Comparison of ENCODE assay signal across 8 mouse cellular contexts in the genomic region with DNA sequence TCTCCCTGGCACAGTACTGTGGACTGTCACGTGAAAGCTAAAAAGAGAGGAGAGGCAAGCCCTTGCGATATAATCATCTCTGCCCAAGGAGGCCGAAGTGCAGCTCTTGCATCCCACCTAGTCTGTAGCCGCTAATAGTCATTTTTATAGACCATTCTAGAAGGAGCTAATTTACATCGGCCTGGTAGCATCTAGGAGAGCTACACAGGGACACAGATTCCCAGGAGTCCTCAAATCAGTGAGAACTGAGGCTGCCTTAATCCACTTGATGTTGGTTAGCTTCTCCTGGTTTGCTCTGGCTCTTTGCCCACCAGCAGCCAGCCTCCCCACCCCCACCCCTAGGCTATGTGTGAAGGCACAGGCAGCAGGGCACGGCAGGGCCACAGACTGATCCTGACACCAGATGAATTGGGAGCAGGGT.
DNase-seq lines count a peak whose midpoint lies in the region; ATAC-seq lines count a peak whose summit lies in the region.
"Had no signal": no experiment of that assay in that cellular context is flagged by ENCODE, and none has a peak within 500 bp of the region (broad histone marks: within the 10 kb centered on the region; RNA-seq: fewer than 3 reads in every experiment).

No protein-coding gene starts in this region.

- H3K36me3 ChIP-seq in heart, embryonic 15.5 days = no peaks in the 10 kb centered on the region
- H3K36me3 ChIP-seq in forebrain, embryonic 12.5 days (replicated peaks) = no peaks in the 10 kb centered on the region
- no peaks in the 10 kb centered on the region for H3K36me3 ChIP-seq in midbrain, embryonic 11.5 days (ENCODE audit: control insufficient read depth, insufficient read depth, low read length)

- intact Hi-C loops in heart, postnatal 14 days (cut with DNase I) = no loop called here

- no peaks in the 10 kb centered on the region for H3K9me3 ChIP-seq in heart, embryonic 15.5 days (replicated peaks)
- peaks cover 7% of the 10 kb centered on the region; the same call in 1 of the 2 replicates for H3K9me3 ChIP-seq in forebrain, embryonic 12.5 days
- no peaks in the 10 kb centered on the region; the same call in 1 of the 2 replicates for H3K9me3 ChIP-seq in midbrain, embryonic 11.5 days (ENCODE audit: control insufficient read depth, low read length)

- 0 out of 2 replicates have a peak, but pooled peaks have one; percentile 35 for ATAC-seq in heart, embryonic 15.5 days (replicated peaks; ENCODE audit: insufficient number of reproducible peaks, insufficient read depth, low FRiP score, low read depth)
- peak; percentile 78 for ATAC-seq in forebrain, embryonic 12.5 days (ENCODE audit: low FRiP score)
- ATAC-seq in midbrain, embryonic 11.5 days (ENCODE audit: low FRiP score) = peak; percentile 75

- 46% methylated on average over 6 of the region's 6 CpGs for WGBS in heart, embryonic 15.5 days
- WGBS in forebrain, embryonic 12.5 days = 58% methylated on average over 6 of the region's 6 CpGs
- 66% methylated on average over 6 of the region's 6 CpGs for WGBS in midbrain, embryonic 11.5 days

- no peak overlapping the region for H3K9ac ChIP-seq in heart, embryonic 15.5 days
- no peak overlapping the region for H3K9ac ChIP-seq in forebrain, embryonic 12.5 days
- H3K9ac ChIP-seq in midbrain, embryonic 11.5 days (ENCODE audit: low read length) = no peak overlapping the region

- H3K4me3 ChIP-seq in heart, embryonic 15.5 days = no peak overlapping the region
- no peak overlapping the region for H3K4me3 ChIP-seq in forebrain, embryonic 12.5 days (replicated peaks)
- H3K4me3 ChIP-seq in midbrain, embryonic 11.5 days (ENCODE audit: low read depth, low read length) = no peak overlapping the region

- no peak overlapping the region for H3K4me2 ChIP-seq in heart, embryonic 15.5 days
- no peak overlapping the region for H3K4me2 ChIP-seq in forebrain, embryonic 12.5 days
- H3K4me2 ChIP-seq in midbrain, embryonic 11.5 days = no peak overlapping the region

- H3K4me1 ChIP-seq in heart, embryonic 15.5 days (replicated peaks) = peaks cover 14% of the 10 kb centered on the region
- peaks cover 35% of the 10 kb centered on the region for H3K4me1 ChIP-seq in forebrain, embryonic 12.5 days
- H3K4me1 ChIP-seq in midbrain, embryonic 11.5 days (ENCODE audit: control insufficient read depth, insufficient read depth, low read length) = peaks cover 12% of the 10 kb centered on the region

- H3K27ac ChIP-seq in heart, embryonic 15.5 days = no peak overlapping the region
- H3K27ac ChIP-seq in forebrain, embryonic 12.5 days = peak overlapping the region; percentile 76
- peak overlapping the region; percentile 7; the same call in 1 of the 2 replicates for H3K27ac ChIP-seq in midbrain, embryonic 11.5 days (ENCODE audit: low read depth, low read length)

- peaks cover 9% of the 10 kb centered on the region; the same call in 1 of the 2 replicates for H3K27me3 ChIP-seq in heart, embryonic 15.5 days
- H3K27me3 ChIP-seq in forebrain, embryonic 12.5 days = no peaks in the 10 kb centered on the region
- no peaks in the 10 kb centered on the region; the same call in 1 of the 2 replicates for H3K27me3 ChIP-seq in midbrain, embryonic 11.5 days (ENCODE audit: control insufficient read depth, insufficient read depth, low read length)

- DNase-seq in heart, postnatal 14 days = no peak
- peak; percentile 53 for DNase-seq in adipocyte (ENCODE audit: low spot score)
- DNase-seq in midbrain, embryonic 11.5 days (ENCODE audit: low spot score, missing footprints) = no peak
- DNase-seq in layer of hippocampus, adult 9-10 months (ENCODE audit: low spot score) = no peak
- DNase-seq in testis, postnatal 14 days (ENCODE audit: low spot score) = no peak
- DNase-seq: right cerebral cortex, postnatal 4 days had no signal
